Mouse (Mus musculus): ENCODE measurements around the gene Kank2. TPM values are rescaled to one million over a fixed set of nuclear protein-coding genes. Genes with fewer than 3 reads are reported as not detected.

The Kank2 gene
- total and polyA plus RNA-seq, 3 experiments, result 7.6 to 16.3 TPM; not detected in 1

GRCm38 (mm10) chr9:21738776-21739175 lies 59.8 kb downstream of the Kank2 start:
- no peak overlapping the region for H3K4me3 ChIP-seq (ENCODE audit: control insufficient read depth in 1 of 2, insufficient read depth in 1 of 2, low read depth in 2 of 2, low read length in 2 of 2)
- H3K9ac ChIP-seq (ENCODE audit: control insufficient read depth, low read depth, low read length, poor library complexity, severe bottlenecking), result no peak overlapping the region
- no peaks in the 10 kb centered on the region for H3K79me2 ChIP-seq (ENCODE audit: control insufficient read depth, insufficient read depth, low read length, poor library complexity)
- no peak overlapping the region for H3K27ac ChIP-seq (ENCODE audit: control insufficient read depth, low read depth, low read length)
- TF ChIP-seq USF2 (IDR thresholded peaks at IDR 0.05; ENCODE audit: borderline replicate concordance in 1 of 2, insufficient read depth in 1 of 2, low read depth in 1 of 2, low read length in 2 of 2) (no peak), ZC3H11A (IDR thresholded peaks at IDR 0.05; ENCODE audit: low read depth, low read length) (no peak), ZKSCAN1 (IDR thresholded peaks at IDR 0.05; ENCODE audit: low read depth, low read length) (no peak), GABPA (IDR thresholded peaks at IDR 0.05; ENCODE audit: low read depth, low read length) (no peak), CTCF (IDR thresholded peaks at IDR 0.05 in 2 of 3, conservative IDR thresholded peaks at IDR 0.05 in 1 of 3; ENCODE audit: control insufficient read depth in 1 of 3, insufficient read depth in 1 of 3, low read depth in 2 of 3, low read length in 3 of 3, poor library complexity in 1 of 3, severe bottlenecking in 1 of 3) (no peak), ELF1 (IDR thresholded peaks at IDR 0.05; ENCODE audit: low read depth, low read length) (no peak), SMC3 (IDR thresholded peaks at IDR 0.05; ENCODE audit: low read depth, low read length) (no peak), ETS1 (IDR thresholded peaks at IDR 0.05; ENCODE audit: low read depth, low read length) (no peak), ZMIZ1 (IDR thresholded peaks at IDR 0.05; ENCODE audit: low read depth, low read length) (no peak), HCFC1 (IDR thresholded peaks at IDR 0.05; ENCODE audit: low read depth, low read length) (no peak), MYB (IDR thresholded peaks at IDR 0.05; ENCODE audit: low read depth, low read length) (no peak), KAT2A (conservative IDR thresholded peaks at IDR 0.05; ENCODE audit: low read depth, low read length) (no peak), RAD21 (IDR thresholded peaks at IDR 0.05; ENCODE audit: low read depth, low read length) (no peak), USF1 (IDR thresholded peaks at IDR 0.05; ENCODE audit: low read depth, low read length) (no peak), RCOR1 (IDR thresholded peaks at IDR 0.05; ENCODE audit: low read depth, low read length) (no peak), MAZ (IDR thresholded peaks at IDR 0.05; ENCODE audit: low read depth, low read length) (no peak), NRF1 (IDR thresholded peaks at IDR 0.05; ENCODE audit: insufficient read depth, low read depth, low read length, poor library complexity, severe bottlenecking) (no peak), EP300 (IDR thresholded peaks at IDR 0.05; ENCODE audit: low read depth in 1 of 2, low read length in 2 of 2) (no peak), TAL1 (IDR thresholded peaks at IDR 0.05; ENCODE audit: low read length) (no peak)
- H3K36me3 ChIP-seq (ENCODE audit: control insufficient read depth in 1 of 2, insufficient read depth in 2 of 2, low read length in 2 of 2), result peaks cover 0 to 77% of the 10 kb centered on the region in 2 experiments; a peak in 2 of 4 replicates
- peaks cover 0 to 6% of the 10 kb centered on the region in 2 experiments; a peak in 1 of 4 replicates for H3K4me1 ChIP-seq (ENCODE audit: control insufficient read depth in 1 of 2, insufficient read depth in 2 of 2, low read length in 2 of 2)
- no peak for DNase-seq (ENCODE audit: low read depth, low spot score)
- H3K27me3 ChIP-seq (ENCODE audit: control insufficient read depth in 1 of 2, insufficient read depth in 2 of 2, low read length in 2 of 2), result no peaks in the 10 kb centered on the region
- H3K9me3 ChIP-seq (replicated peaks; ENCODE audit: insufficient read depth, low read length), result no peaks in the 10 kb centered on the region

GRCm38 (mm10) chr9:21737188-21737587 lies 61.4 kb downstream of the Kank2 start:
- Histone ChIP-seq H3K4me1 (ENCODE audit: control insufficient read depth in 1 of 2, insufficient read depth in 2 of 2, low read length in 2 of 2) (peaks cover 0 to 6% of the 10 kb centered on the region in 2 experiments; a peak in 1 of 4 replicates), H3K9me3 (replicated peaks; ENCODE audit: insufficient read depth, low read length) (no peaks in the 10 kb centered on the region), H3K9ac (ENCODE audit: control insufficient read depth, low read depth, low read length, poor library complexity, severe bottlenecking) (no peak overlapping the region), H3K36me3 (ENCODE audit: control insufficient read depth in 1 of 2, insufficient read depth in 2 of 2, low read length in 2 of 2) (peaks cover 0 to 80% of the 10 kb centered on the region in 2 experiments; a peak in 2 of 4 replicates), H3K27me3 (ENCODE audit: control insufficient read depth in 1 of 2, insufficient read depth in 2 of 2, low read length in 2 of 2) (no peaks in the 10 kb centered on the region), H3K79me2 (ENCODE audit: control insufficient read depth, insufficient read depth, low read length, poor library complexity) (no peaks in the 10 kb centered on the region), H3K27ac (ENCODE audit: control insufficient read depth, low read depth, low read length) (no peak overlapping the region), H3K4me3 (ENCODE audit: control insufficient read depth in 1 of 2, insufficient read depth in 1 of 2, low read depth in 2 of 2, low read length in 2 of 2) (no peak overlapping the region)
- DNase-seq (ENCODE audit: low read depth, low spot score), result no peak
- TF ChIP-seq POLR2A (IDR thresholded peaks at IDR 0.05; ENCODE audit: control insufficient read depth in 1 of 2, insufficient read depth in 1 of 2, low read depth in 1 of 2, low read length in 2 of 2, poor library complexity in 1 of 2), result no peak
- no peak for TF ChIP-seq UBTF (IDR thresholded peaks at IDR 0.05; ENCODE audit: borderline replicate concordance, insufficient read depth, low read depth, low read length)
- TF ChIP-seq CHD2 (IDR thresholded peaks at IDR 0.05; ENCODE audit: low read length), result no peak
- no peak for TF ChIP-seq MAZ (IDR thresholded peaks at IDR 0.05; ENCODE audit: low read depth, low read length)
- no peak for TF ChIP-seq SIN3A (IDR thresholded peaks at IDR 0.05; ENCODE audit: low read length)
- 0 out of 2 replicates have a peak, but pooled peaks have one; percentile 53 for TF ChIP-seq POLR2AphosphoS5 (IDR thresholded peaks at IDR 0.05; ENCODE audit: borderline replicate concordance, low read depth, low read length)
- no peak for TF ChIP-seq SMC3 (IDR thresholded peaks at IDR 0.05; ENCODE audit: low read depth, low read length)

Data from MEL (cell line).